Mouse (Mus musculus) fat pad, adult 2 months (tissue): ENCODE data around the gene Kcna2.

Experiments used
- DNase-seq: peaks from one replicate; pipeline ENCODE4 v3.0.0-alpha.2; 2011; ENCODE audit warnings: low read depth, low spot score; ENCODE audit errors: extremely low read depth

The Kcna2 gene

DNA sequence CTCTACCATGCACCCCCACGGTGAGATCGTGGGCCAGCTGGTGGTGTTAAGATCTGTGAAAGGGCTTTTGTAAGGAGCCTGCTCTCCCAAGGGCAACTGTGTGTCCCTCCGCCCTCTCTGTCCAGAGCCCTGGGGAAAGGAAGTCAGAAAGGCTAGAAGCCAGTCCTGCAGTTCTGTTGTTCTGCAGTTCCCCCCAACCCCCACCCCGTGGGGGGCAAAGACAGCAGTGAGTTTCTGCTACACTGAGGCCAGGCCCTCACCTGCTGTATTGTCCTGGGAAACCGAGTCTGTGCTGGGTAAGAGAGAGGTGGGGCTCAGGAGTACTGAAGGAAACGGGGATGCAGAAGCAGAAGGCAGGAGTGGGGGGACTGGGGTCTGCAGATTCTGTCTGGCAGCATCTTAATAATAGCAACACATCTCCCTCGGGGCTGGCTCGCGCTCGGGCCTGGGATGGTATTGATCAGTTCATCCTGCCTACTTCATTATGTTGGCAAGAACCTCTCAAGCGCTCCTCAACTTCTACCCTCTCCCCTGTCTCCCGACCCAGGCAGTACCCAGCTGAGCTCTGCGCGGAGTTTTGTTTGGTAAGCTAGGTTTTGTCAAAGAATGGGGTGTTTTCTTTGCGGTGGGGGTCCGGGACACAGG lies at the start of gene Kcna2:
Kcna2 (plus strand) TSS at position 336 of the 645 bp plus-strand sequence.
- no peak for DNase-seq

DNA sequence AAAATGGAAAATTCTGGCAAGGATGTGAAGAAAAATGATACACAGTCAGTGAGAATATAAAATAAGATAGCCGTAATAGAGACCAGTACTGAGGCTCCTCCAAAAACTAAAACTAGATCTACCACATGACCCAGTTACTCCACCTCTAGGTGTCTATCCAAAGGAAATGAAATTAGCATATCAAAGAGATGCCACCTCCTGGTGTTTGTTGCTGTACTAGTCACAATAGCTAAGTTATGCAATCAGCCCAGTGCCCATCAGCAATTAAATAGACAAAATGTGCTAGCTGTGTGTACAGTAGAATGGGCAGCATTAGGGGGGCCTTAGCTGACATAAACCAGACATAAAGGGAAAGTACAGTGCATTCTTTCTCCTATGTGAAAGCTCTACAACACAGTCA lies 39.5 kb upstream of the Kcna2 start:
- DNase-seq, result no peak

DNA sequence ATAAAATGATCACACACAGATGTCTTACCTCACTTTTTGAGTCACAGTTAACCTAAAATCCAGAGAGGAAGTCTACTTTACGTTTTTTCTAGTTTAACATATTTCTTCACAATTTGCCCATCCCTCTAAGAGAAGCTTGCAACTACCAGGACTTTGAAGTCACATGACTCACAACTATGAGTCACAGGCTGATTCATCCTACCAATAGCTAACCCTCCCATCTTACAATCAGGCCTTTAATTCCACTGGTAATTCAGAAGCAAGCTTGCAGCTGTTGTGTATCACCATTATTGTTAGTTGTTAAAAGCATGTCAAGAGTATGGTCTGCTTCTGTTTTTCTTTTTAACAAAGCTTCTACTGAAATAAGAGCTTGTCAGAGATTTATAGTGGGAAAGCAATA lies 38.2 kb upstream of the Kcna2 start:
- DNase-seq, result no peak

DNA sequence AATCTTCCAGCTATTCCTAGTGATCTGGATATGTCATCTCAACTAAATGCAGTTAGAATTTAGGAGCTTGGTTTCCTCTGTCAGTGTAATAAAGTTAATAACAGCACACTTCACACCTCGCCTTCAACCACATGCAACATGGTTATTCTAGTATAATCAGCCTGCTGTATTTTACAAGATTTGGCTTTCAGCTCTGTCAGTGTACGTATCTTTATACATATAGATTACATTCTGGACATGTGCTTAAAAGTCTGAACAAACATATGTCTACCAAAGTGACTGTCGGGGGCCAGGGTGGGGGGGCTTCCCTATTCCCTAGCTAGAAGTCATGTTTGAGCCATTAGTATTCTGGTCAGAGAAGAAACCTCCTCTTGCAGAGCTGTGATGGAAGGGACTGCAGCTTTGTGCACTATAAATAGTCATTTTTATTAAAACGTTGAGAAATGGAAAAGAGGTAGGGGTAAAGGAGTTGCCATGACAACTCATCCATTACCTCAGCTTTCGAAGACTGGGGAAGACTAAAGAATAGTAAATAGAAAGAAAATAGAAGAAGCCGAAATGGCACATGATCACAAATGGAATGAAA lies 35.3 kb upstream of the Kcna2 start:
- no peak for DNase-seq

DNA sequence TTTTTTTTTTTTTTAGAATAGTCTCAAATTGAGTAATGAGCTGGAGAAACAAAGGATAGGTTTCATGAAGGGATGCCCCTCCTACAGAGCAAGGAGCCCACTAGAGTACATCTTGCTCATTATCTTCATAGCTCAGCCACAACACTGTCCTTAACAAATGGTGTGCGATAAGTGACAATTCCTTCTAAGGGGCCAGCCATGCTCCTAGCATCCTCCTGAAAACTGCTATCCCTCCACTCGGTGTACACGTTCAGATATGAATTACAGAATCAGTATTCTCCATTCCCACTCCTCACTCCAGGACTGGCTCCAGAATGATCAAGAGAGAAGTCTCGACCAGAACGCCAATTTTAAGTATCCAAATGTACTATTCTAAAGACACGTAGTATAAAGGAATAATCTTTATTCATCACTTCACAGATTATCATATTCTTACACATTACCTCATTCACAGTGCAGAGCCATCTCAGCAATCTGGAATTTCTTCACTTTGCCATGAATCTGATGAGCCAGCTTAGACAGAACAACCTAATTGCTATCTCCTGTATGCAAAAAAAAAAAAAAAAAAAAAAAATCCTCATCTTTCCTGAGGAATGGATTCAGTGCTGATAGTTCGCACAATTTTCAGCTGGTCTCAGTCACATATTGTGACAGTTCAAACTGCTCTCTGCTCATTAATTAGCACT lies 34.6 kb upstream of the Kcna2 start:
- DNase-seq, result no peak

DNA sequence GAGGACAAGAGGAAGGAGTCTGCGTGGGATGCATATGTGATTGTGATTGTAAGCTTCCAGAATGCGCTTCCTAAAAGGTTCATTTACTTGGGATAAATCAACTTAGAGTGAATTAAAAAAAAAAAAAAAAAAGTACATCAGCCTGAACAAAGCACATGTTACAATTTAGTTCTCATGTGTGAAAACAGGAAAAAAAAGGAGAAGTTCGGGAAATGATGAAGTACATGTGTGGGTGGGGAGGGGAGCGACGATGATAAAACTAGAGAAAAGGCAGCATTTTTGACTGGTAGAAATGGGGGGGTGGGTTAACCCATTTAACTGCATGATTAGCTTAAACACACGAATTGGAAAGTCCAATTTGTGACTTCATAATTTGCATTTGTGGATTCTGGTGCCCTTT lies 33.7 kb upstream of the Kcna2 start:
- no peak for DNase-seq

DNA sequence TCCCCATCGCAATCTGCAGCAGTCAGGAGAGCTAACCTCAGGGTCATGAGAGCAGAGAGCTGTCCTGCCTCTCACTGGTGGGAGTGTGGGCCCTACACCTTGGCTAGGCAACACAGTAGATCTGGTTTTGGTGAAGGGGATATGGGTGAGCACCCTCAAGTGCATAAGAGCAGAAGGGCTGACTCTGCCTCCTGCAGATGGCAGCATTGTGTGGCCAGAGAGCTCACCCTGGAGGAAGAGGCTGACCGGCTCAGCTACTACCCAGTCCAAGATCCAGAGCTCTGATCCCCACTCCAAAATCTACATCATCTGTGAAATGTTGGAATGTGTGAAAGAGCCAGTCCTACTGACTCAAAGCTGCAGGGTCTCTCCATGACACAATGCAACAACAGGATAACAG lies 27.1 kb upstream of the Kcna2 start:
- DNase-seq, result no peak

DNA sequence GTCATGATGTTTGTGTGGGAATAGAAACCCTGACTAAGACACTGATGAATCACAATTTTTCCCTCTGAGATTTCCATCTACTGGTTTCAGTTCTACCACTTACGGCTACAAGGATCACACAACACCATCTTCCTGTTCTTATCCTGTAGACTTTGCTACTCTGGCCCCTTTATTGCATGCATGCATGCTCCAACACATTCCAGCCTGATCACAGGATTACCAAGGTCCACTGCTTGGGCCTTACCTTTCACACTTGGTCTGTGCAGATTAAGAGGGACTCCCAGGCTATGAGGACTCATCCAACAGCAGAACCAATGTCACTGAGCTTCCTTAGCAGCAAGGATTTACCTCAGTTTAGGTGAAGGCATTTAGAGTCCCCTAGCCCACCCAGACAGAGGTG lies 25.2 kb upstream of the Kcna2 start:
- no peak for DNase-seq

DNA sequence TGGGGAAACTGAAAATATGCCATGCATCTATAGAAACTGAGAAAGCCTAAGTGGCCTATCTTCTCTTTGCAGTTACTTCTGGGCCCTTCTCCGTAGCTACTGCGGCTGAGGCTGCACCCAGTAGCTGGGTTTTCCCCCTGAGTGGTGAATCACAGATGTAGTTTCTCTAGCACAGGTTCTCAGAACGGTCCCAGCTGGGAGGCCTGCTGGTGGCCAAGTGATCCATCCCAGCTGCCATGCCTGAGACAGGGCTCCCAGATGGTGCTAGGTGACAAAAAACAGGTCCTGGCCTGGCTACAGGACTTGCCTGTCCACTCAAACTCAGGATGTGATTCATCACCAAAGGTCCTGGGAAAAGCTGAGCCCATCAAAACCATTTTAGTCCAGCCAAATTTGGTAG lies 24.3 kb upstream of the Kcna2 start:
- DNase-seq, result no peak

DNA sequence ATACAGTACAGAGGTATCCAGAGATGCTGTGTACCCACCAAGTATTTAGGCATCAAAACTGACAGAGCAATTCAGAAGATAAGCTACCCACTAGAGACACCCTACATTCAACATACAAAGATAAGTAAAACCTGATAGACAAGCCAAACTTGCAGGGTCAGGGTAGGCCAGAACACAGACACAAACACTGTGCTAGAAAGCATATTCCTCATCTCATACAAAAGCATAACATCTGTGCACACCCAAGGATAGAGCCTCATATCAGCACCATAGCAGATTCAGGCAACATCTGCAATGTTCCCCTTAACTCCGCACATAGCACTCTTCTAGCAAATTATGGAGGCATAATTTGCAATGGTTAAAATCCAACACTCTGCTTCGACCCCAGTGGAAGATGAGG lies 23.8 kb upstream of the Kcna2 start:
- no peak for DNase-seq

DNA sequence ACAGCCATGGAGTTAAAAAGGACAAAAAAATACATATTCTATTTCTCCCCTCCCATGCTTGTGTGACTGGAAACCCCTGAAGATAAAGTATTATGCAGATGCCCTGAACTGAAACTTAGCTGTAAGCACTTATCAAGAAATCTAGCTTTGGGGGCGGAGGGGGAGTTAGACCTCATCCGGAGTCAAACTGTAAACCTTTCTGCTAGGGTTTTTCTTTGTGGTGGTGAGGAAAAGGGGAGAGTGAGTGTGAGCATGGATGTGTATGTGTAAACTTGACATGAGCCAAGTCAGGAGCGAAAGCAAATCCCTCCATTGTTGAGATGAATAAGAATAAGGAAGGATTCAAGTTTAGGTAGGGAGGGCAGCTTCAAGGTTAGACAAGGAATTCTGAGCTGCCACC lies 20.1 kb upstream of the Kcna2 start:
- no peak for DNase-seq

DNA sequence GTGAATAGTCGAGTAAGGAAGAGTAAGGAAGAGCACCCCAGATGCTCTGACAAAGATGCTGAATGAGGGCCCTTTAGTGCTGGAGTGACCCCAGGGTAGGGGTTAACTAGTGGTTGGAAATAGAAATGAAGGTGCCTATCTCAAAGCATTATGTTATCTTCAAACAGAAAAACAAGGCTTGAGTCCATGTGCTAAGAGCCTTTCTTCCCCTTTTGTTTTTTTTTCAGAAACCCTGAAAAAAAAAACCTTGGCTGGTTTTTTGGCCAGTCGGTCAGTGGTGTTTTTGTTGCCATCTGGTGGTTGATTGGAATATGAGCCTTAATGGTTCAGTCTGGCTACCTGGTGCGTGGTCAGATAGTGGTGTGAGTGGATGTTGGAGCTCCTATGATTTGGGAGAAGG lies 19.7 kb upstream of the Kcna2 start:
- no peak for DNase-seq

DNA sequence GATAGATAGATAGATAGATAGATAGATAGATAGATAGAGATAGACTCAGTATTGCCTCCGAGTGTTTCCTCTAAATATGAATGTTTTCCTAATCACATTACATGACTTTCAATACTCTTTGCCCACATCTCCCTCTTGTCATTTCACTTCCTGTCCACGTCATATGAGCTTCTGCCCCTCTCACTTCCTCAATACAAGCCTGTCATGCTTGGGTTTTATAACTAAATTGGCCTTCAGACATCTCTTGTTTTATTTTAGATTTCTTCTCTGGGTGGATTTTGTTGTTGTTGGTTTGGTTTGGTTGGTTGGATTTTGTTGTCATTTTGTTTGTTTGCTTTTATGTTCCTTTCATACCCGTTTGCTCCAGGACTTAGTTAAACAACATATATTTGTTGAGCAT lies 16.4 kb upstream of the Kcna2 start:
- DNase-seq, result no peak

DNA sequence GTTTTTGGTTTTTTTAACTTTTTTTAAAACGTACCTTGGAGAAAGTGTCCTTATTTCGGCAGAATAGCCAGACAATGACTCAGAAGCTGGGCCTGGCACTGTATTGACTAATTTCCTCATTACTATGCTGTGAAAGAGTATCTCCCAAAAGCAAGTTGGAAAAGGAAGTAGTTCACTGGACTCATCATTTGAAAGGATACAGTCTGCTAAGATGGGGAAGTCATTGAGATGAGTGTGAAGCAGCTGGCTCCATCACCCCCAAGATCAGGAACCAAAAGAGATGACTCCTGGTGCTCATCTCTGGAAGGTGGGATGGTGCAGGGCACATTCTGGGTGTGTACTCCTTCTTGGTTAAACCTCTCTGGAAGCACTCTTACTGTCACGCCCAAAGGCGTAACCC lies 13.5 kb upstream of the Kcna2 start:
- no peak for DNase-seq

DNA sequence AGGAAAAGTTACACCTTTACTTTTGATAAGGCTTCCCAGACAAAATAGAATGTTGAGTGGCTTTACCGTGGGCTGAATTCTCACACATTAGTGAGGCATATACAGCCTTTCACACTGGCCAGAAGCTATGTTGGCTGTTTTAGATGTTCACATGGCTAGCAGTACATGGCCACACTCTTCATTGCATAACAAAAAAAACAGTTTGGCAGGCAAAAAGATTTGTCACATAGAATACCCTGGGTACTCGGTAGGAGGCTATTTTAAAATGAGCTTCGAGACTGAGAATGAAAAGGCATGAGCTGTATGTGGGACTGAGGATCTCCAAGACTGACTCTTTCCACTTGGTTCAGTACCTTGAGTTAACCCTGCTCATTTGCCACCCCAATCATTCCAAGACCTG lies 12.1 kb upstream of the Kcna2 start:
- no peak for DNase-seq

DNA sequence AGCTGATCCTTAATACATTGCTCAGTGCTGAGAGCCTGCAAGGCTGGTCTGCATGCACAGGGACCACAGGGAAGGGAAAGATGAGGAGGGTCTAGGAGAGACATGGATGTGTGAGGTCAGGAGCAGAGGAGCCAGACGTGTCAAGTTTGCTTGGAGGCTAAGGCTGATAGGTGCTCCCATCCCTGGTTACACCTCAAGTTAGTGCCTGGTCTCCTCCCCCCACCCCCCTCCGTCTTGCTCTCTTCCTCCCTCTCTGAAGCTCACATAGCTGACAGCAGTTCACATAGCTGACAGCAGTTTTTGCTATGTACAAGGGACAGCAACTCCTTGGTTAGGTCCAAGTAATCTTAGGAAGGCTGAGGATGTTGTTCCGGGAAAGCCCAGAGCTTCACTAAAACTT lies 11.5 kb upstream of the Kcna2 start:
- no peak for DNase-seq

DNA sequence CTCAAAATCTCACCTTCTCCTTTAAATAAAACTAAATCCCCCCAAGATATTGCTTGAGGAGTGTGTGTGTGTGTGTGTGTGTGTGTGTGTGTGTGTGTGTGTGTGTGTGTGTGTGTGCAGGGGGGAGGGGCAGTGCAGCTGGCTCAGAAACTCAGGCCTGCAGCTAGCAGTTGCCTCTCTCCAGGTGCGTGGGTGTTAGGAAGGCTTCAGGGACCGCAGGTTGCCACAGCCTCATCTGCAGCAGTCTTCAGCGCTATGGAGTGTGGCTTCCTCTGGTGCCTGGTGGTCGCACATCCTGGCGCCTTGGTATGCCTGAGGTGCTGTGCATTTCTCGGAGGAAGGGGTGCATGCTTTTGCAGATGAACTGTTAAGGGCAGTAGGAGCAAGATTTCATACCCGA lies 10.9 kb upstream of the Kcna2 start:
- DNase-seq, result no peak

DNA sequence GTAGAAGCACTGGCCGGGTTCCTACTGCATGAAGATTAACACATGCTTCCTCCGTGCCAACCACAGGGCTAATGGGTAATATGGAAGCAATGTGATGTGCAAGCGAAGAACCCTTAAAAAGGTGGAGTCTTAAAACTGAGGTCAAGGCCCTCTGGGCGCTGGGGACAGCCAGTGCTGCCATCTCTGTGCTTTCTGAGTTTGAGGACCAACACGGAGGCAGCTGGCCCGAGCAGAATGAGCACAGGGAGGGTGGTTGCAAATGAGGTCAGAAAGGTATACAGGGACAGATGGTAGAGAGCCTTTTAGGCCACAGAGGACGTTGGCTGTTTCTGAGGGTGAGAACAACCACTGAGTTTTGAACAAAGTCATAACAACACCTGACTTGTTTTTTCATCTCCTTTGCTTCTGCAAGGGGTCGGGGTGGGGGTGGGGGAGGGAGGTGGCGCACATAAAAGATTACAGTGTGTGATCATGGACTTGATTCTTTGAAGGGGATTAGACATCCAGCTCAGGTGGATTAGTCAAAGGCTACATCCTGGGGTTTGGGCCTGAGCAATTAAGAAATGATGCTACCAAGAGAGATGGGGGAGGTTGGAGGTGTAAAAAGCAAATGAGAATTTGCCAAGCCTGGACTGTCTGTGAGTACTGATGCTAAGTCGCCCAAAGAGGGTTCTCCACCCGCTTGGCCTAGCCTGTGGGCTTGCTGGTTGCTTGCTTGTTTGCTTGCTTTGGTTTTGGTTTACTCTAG lies 10.4 kb upstream of the Kcna2 start:
- no peak for DNase-seq

DNA sequence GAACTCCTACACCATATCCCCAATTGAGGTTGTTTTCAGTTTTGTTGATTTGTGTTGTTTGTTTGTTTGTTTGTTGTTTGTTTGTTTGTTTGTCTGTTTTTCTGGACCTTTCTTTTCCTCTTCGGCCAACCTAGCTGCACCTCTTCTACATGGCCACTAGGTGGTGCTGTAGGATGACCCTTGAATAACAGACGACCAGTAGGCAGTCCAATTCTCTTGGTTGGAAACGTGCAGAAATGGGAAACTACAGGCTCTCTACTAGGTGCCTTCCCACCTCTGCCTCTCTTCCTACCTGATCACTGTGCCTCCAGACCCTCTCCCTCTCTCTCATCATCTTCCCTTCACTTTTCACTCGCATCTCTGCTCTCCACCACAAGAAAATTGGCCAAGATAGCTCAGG lies 6.9 kb upstream of the Kcna2 start:
- no peak for DNase-seq

DNA sequence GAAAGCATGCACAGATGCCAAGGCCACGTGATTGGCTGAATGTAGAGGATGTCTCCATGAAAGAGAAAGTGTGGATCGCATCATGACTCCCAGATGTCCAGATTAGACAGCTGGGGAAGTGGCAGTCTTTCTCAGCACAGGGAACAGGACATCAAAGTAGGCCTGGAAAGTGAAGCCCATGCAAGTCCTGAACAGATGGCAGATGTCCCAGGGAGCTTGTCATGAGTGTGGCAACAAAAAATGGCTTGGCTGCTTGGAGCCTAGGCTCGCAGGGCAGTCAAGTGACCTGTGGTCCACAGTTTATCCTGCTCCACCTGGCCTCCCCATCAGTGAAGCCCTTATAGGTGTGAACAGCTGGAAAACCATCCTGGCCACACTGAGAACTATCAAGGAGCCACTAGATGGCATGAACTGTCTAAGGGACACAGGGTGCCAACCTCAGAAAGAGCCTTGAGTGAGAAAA lies 4.6 kb upstream of the Kcna2 start:
- no peak for DNase-seq

DNA sequence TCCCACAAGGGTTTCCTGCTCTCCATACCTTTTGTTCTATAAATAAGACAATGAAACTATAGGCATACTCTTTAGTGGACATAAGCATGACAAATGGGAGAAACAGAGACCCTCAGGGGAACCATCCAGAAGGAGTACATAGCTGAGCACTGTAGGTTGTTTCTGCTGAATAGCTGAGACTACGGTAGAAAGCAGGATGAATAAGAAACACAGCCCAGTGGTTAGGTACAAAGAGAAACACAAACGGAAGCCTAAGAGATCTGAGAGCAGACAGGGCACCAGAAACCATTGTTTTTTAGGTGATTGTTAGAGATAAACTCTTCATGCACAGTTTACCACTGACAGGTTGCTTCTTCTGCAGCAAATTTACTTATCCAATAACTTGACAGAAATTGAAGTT lies 1.1 kb upstream of the Kcna2 start:
- DNase-seq, result no peak

DNA sequence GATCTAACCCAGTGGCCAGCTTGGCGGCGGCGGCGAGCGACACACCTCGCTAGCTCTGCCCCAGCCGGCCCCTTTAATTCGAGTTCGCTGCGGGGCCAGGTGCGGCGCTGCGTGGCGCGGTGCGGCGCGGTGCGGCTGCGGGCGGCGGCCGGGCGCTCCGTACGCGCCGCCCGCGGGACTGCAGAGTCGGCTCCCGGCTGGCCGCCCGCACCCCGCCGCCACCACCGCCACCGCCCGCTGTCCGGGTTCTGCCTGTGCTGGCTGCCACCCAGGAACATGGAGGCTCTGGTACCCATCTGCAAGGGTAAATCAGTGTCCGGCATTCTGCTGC lies 475 bp downstream of the Kcna2 start:
- DNase-seq, result no peak
